13 mouse cellular contexts compared by ENCODE assay signal in genomic region chr8:25326930-25327329, GRCm38 (mm10).
"Had no signal": no experiment of that assay in that cellular context is flagged by ENCODE, and none has a peak within 500 bp of the region (broad histone marks: within the 10 kb centered on the region; RNA-seq: fewer than 3 reads in every experiment).

No protein-coding gene starts in this region.

- H3K4me3 ChIP-seq: liver, embryonic 15.5 days; lung, embryonic 15.5 days; megakaryocyte, embryonic 14.5 days; midbrain, embryonic 12.5 days; neural tube, embryonic 12.5 days; stomach, embryonic 15.5 days had no signal

- ATAC-seq: liver, postnatal 0 days; lung, postnatal 0 days had no signal

- DNase-seq: liver, postnatal 0 days; lung, adult 2 months; right cerebral cortex, postnatal 14 days; thymus, adult 2 months; thymus, postnatal 14 days; thymus, postnatal 36 days had no signal

- H3K27me3 ChIP-seq: liver, embryonic 15.5 days; lung, embryonic 15.5 days; midbrain, embryonic 12.5 days; neural tube, embryonic 12.5 days; stomach, embryonic 15.5 days had no signal

- H3K36me3 ChIP-seq: liver, embryonic 15.5 days; lung, embryonic 15.5 days; midbrain, embryonic 12.5 days; neural tube, embryonic 12.5 days; stomach, embryonic 15.5 days had no signal

- H3K4me2 ChIP-seq: liver, embryonic 15.5 days; lung, embryonic 15.5 days; midbrain, embryonic 12.5 days; neural tube, embryonic 12.5 days; stomach, embryonic 15.5 days had no signal
